Mouse (Mus musculus) kidney, postnatal 25 days (tissue): ENCODE measurements around the gene Cyp2j12.
"Not testable (repeated sequence)": the region's sequence is repeated elsewhere in the genome, so short reads cannot be mapped to it uniquely, and the experiment has no call there.

Source experiments
- DNase-seq, 2 experiments: peaks; one replicate each; pipeline ENCODE4 v3.0.0; 2021; ENCODE audit warnings: mixed read lengths in 2 of 2

The Cyp2j12 gene

DNA sequence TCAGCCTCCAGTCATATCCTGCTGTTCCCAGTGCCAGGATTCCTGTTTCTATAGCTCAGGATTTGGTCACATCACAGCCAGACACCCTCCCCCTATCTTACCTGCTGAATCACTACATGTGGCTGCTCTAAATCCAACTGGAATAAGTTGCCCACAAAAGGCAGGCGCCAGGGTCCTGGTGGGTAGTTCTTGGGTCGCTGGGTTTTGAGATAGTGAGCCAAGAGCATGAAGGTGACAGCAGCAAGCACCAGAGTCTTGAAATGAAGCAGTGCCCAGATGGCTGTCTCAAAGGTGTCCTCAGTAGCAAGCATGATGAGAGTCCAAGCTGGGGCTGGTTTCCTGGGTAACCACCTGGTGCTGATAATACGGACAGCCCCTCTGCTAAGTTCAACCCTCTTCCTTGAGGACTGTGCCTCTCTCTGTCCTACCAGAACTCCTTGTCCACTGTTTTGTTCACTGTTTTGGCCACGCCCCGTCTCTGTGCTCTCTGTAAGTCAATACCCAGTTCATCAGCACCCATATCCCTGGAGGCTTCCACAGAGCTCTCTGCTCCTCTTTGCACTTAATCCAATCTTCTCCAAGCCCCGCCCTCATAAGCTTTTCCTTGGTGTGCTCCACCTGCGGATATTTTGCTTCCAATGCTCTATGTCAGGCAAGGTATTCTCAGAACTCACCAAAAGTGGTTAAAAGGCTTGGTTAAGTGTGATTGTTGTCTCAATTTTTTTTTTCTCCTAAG, at the start of gene Cyp2j12:
Cyp2j12 (minus strand) TSS at position 421 of the 736 bp plus-strand sequence.
- no peak for DNase-seq

DNA sequence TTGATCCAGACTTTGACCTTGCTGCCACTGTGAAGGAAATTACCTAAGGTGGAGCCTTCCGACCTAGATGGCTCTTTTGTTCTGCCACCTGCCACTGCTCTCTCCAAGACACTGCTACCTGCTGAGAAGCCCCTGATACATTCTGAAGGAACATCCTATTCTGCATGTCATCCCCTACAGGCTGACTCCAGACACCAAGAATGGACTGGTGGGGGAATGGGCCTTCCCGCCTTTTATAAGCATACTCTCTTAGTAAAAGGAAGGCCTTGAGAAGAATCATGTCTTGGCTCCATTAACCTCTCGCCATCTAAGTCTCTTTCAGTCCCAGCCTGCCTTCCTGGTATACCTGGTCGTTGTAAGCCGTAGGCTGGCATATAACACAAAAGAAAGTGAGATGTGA, 48.4 kb upstream of the Cyp2j12 start:
- DNase-seq, result not testable (repeated sequence)

DNA sequence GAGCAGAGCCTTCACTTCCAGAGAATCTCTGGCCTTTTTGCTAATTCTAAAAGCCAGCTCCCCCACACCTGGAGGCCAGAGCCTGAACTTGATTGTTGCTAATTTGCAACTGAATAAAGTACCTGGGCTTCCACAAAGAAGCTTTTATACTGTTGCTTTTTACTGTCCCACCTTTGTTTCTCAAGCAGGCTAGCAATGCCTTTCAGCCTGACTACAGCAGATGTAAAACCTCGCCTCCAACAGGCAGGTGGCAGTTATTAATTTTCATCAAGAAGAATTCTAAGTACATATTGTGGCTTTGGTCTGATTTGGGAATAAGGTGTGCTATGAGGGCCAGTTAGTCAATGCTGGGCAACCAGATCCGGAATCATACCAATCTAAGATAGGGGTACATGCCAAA, 47.7 kb upstream of the Cyp2j12 start:
- not testable (repeated sequence) for DNase-seq

- not testable (repeated sequence) for DNase-seq
Measured at GRCm38 (mm10) chr4:96188146-96188545, 47.2 kb upstream of the Cyp2j12 start.

- DNase-seq, result not testable (repeated sequence)
Measured at GRCm38 (mm10) chr4:96184716-96185115, 43.8 kb upstream of the Cyp2j12 start.

DNA sequence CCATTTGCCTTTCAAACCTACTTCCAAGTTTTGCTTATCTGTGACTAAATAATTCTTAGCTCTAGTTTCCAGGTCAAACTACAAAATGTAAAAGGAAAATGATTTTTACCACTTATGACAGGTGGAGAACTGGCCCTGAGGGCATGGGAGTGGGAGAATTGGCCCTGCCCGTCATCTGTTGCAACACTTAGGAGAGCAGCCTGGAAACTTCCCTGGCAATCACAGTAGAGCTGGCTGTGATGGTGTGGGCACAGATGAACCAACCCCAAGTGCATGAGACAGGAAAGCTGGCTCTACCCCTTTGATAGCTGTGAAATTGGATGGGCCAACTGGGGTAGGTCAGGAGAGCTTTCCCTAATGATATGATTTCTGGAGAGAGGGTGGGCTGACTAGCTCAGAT, 21.9 kb upstream of the Cyp2j12 start:
- DNase-seq, result no peak

GRCm38 (mm10) chr4:96161575-96161974, 20.6 kb upstream of the Cyp2j12 start:
- no peak for DNase-seq

DNA sequence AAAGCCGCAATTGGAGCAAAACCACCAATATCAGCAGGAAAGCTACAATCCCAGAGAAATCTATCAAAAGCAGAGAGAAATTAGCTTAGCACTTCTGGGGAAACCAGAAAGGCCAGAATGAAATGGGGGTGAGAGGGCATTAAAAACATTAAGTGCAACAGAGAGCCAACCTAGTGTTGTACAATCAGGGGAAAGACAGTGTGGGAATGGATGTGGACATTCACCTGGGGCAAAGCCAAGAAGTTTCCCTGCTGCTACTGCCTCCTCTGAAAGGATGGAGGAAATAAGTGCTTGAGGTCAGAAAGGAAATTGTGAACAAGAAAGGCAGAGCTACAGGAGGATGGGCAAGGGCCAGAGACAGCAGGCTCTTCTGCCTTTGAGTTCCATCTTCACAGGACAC, 1.7 kb downstream of the Cyp2j12 start:
- no peak for DNase-seq

DNA sequence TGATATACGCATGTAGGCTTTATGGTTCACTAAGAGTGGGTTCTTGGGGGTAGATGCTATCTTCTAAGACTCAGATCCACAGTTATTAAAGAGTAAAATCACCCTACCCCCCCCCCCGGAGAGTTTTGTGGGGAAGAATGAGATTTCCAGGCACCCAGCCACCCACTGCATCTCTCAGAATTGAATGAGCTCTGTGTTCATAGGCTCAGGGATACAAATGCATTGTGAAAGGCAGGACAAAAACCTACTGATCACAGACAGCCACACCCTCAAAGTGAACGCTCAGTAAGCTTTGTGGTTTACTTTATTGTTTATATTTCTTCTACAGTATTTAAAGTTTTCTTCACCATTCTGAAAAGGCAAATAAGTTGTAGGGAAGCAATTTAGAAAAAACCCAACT, 6.7 kb downstream of the Cyp2j12 start:
- no peak for DNase-seq

DNA sequence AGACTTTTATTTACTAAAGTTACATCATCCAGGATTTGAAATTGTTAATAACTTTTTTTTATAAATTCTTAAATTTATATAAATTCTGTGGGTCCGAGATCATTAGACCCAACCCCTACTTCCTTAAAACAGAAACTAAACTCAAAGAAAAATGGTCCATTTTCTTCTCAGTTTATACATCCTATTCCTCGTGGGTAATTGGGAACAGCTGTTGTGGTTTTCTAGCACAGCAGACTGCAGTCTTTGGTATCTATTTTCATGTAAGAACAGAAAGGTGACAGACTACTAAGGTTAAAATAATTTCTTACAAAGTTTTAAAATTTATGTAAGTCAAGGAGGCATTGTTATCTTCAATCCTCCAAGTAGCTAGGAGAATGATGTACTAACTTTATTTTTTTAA, 44.1 kb downstream of the Cyp2j12 start:
- DNase-seq, result no peak

DNA sequence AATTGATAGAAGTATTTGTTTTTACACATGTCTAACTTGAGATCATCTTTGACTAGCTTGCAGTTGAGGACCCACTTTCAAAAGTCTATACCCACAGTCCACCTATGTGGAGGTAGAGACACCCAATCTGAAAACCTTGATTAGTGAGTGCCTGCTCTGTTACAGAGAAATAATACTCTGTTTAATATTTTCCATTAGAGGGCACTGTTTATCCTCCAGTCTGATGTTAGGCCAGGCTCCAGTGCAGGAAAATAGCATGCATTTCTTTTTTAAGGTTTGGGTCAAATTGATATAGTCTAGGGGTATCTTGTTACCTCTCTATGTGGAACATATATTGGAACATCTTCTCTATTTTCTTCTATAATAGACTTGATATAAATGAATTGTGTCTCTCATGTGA, 49.1 kb downstream of the Cyp2j12 start:
- DNase-seq, result no peak

DNA sequence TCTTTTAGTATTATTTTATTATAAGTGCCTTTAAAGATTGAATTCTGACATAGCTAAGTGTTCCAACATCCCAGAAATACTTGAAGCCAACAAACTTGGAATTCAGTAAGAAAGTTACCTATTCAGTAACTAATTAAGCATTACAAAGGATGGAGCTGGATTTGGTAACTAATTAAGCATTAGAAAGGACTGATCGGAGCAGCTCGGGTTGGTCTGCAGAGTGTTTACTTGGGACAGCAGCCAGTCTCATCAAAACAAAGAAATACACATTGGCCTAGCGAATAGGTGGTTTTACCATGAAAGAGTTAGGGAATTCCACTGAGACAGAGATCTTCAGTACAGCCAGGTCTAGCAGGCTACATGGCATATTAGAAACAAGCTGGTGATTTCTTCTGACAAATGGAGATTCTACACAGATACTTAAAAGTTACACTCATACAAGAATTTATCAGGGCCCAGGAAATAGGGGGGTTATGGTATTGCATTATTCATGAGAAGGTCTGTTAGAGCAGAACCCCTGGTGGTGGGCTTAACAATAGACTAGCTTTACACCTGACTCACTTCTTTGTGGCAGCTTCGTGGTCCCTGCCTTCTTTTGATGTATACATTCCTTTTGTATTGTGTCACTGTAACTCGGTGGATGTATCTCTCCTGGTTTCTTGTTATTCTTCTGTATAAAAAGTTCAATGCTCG, 51.5 kb downstream of the Cyp2j12 start:
- peak in 1 of 2 experiments; percentile 11 for DNase-seq

GRCm38 (mm10) chr4:96078308-96078707, 62.6 kb downstream of the Cyp2j12 start:
- DNase-seq, result no peak

- DNase-seq, result peak; percentile 36 to 52
Measured at GRCm38 (mm10) chr4:96077261-96078125, 63.5 kb downstream of the Cyp2j12 start, which contains the start of gene Cyp2j13. Gene Cyp2j13, minus strand, starts transcription at chr4:96077546.

GRCm38 (mm10) chr4:96062045-96062444, 78.9 kb downstream of the Cyp2j12 start:
- DNase-seq, result no peak

DNA sequence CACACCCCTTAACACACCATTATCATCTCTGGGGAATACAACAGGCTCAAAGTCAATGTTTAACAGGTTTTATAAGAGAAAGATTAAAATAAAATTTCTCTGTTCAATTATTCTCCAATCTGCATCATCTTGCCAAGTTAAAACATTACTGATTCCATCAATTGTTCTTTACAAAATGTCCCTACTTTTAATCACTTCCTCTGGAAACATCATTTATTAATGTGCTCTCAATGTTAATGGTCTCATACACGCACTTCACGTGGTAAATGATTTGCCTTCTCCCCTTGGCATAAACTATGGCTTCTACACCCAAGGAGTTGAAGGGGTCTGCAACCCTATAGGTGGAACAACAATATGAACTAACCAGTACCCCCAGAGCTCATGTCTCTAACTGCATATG, 80.8 kb downstream of the Cyp2j12 start:
- DNase-seq, result no peak
